Mouse (Mus musculus) spleen, postnatal 10 days (tissue): ENCODE measurements around the gene Gm1553.

Experiments used
- DNase-seq, 2 experiments: peaks; one replicate each; pipeline ENCODE4 v3.0.0; 2021 to 2022; ENCODE audit warnings: low spot score in 2 of 2

The Gm1553 gene

DNA sequence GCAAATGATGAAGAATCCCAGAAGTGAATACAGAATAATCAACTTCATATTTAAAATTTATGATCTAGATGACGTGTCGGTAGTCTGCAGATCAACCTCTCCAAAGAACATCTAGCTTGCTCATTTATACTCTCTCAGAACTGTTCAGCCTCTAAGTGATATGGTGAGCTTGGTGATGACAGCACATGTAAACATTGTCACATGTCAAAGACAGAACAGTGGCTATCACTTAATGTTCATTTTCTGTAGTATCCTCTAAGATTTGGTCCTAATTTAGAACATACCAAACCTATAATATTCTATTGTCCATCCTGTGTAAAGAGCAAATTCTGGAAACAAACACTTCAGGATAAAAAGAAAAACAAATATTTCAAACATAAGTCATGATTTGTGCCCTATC lies at the start of gene Gm1553:
Gene Gm1553 (minus strand): TSS at position 101 of the 400 bp plus-strand sequence.
- DNase-seq: no peak
